Mouse (Mus musculus): ENCODE data around the gene Pold2.
"Not testable (repeated sequence)": the region's sequence is repeated elsewhere in the genome, so short reads cannot be mapped to it uniquely, and the experiment has no call there.

The Pold2 gene

DNA sequence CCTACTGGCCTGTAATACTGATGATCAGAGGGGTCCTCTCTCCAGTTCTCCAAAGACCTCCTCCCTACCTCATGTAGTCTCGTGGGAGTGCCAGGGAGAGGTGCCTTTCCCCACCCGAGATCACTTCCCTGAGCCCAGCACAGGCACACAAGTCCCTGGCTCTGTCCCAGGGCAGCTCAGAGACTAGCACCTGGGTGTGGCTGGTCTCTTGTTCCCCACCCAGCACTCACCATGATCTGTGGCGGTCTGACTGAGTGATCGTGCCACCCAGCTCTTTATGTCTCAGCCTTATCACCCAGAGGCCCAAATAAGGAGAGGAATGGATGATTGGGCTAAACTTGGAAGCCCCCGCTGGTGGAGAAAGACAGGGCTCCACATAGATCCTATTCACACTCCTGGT is 20.4 kb upstream of the Pold2 start, which contains the start of gene Myl7:
Gene Myl7 (minus strand): TSS at position 252 of the 400 bp plus-strand sequence.
- in situ Hi-C loops (cut with MboI, MseI) = no loop called here

DNA sequence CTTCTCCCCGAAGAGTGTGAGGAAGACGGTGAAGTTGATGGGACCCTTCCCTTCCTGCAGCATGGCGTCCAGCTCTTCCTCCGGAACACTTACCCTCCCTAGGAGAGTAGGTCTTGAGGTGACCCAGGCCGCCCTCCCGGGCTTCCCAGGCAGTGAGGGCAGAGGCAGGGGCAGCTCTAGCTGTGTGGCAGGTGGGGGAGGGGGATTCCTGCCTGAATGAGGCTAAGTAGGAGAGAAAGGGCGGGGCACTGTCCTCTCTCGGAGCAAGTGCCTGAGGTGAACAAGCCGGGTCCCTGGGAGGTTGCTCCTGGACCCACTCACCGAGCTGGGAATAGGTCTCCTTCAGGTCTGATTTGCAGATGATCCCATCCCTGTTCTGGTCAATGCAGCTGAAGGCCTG is 19.7 kb upstream of the Pold2 start:
- in situ Hi-C loops (cut with MboI, MseI) = no loop called here

DNA sequence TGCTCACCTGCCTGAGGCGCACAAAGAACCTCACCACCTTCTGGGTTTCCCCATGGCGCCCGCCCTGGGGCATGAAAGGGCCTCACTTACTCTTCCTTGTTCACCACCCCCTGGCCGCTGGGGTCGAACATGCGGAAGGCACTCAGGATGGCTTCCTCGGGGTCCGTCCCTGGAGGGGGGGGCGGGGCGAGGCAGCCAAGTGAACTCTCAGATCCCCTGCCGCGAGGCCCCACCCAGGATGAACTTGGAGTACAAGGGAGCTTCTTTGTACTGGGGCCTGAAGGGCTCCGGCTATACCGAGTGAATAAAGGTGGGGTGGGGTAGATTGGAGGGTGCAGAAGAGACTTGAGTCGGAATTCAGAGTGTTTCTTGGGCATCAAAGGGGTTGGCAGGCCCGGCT is 19.1 kb upstream of the Pold2 start:
- in situ Hi-C loops (cut with MboI, MseI) = no loop called here

DNA sequence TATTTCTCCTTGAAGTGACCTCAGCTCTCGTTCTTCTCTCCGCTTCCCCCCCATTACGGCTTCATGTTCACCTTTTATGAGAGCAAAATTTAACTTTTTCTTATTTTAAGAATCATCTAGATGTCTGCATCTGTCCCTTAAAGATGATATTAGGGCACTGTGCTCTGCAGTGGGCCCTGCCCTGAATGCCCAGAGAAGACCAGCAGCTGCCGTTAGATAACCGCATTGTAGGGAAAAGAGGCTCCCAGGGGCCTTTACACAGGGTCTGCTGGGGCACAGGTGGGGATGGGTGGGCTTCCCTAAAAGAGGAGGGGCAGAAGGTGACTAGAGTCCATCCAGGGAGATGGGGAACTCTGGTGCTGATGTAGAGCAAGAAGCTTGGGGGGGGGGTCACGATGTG is 15.7 kb upstream of the Pold2 start:
- in situ Hi-C loops (cut with MboI, MseI) = no loop called here

DNA sequence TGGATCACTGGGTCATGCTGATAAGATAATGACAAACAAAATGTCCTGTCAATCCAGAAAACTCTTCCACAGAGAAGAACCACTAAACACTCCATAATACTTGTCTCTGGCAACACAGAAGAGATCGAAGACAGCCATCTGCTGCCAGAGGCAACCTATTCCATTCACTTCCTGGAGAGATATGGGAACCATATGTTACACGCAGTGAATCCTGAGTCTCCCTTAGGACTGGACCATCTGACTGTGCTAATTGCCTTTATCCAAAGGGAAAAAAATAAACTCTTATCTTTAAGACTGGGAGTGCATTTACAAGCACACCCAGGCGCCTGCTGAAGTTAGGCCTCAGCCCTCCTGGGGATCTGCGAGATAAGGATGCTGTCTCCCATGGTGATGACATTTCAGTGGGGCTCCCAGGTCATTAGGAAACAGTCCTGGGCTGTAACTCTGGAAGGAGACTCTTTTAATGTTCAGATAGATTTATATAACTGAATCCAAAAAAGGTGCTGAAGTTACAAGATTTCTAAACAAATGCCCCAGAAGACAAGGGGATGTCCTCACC is 14.8 kb upstream of the Pold2 start:
- in situ Hi-C loops (cut with MboI, MseI) = no loop called here

DNA sequence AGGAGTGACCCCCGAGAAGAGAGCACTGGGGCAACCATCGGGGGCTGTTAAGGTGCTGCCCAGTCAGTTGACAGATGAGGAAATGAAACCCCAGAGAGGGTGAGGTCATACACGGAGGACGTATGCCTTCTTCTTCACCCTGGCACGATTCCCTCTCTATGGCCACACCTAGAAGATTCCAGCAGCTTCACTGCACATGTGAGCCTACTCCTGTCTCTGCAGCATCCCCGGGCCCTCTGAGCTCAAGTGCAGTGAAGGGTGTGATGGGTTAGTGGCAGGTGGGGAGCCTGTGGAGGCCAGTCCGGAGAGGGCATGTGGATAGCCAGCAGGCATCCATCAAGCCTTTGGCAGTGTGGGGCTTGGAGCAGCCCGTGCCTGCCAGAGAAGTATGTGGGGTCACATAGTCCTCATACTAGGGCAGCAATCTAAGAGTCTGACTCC is 14.1 kb upstream of the Pold2 start:
- in situ Hi-C loops (cut with MboI, MseI) = no loop called here

DNA sequence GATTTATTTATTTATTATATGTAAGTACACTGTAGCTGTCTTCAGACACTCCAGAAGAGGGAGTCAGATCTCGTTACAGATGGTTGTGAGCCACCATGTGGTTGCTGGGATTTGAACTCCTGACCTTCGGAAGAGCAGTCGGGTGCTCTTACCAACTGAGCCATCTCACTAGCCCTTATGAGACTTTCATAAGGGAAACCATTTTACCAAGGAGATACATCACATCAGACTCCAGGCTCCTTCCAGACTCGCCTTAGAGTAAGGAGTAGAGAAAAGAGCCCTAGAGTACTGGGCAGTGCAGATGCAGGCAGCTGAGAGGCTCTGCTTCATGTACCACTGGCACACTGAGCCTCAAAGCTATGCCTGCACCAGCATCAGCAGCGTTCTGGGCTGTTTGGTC is 10.5 kb upstream of the Pold2 start:
- in situ Hi-C loops (cut with MboI, MseI) = not testable (repeated sequence)

DNA sequence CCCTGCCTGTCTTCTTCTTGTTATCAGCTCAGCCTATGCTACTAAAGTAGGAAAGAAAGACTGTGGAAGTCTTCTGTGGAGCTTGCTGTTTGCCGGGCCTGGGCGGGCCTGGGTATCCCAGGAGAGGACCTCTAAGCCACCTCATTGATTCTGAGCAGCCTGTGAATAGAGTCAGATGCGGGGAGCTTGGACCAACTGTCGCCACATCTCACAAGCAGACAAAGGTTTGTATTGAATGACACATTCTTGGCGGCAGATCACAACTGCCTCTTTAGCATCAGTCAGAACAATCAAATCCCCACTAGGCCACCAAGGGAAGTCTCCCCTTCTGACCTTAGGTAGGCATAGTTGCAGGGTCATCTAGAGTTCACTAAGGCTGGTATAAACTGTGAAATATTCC is 9.2 kb upstream of the Pold2 start:
- in situ Hi-C loops (cut with MboI, MseI) = no loop called here

DNA sequence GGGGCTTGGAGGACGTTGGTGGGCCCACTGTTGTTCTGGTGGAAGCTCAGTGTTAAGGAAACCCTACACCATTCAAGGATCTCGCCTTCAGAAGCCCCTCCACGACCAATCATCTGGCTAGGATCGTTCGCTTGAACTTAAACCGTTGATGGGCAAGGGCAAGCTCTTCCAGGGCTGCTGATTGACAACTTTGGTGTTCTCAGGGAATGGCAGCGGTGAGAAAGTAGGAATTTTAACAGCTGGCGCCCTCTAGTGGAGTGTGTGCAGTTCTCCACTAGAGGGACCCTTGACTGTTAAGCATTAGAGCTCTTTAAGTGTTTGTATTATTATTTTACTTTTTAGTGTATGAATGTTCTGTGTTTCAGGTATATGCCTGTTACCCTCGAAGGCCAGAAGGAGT is 8.1 kb upstream of the Pold2 start:
- in situ Hi-C loops (cut with MboI, MseI) = no loop called here

DNA sequence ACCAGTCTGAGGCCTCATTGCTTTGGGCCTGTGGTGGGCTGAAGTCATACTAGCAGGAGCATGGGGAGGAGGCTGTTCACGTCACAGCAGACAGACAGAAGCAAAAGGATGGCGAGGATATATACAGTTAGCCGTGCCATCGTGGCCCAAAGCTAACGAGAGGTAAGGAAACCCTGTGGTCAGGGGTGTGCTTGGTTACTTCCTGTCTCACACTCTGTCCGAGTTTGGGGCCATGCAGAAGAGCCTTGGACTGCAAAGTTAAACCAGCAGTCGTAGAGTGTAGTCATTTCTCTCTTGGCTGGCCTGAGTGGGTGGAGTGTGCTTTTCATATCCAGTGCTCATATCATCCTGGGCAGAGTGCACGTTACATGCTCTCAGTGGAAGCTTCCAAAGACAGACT is 4.4 kb upstream of the Pold2 start:
- in situ Hi-C loops (cut with MboI, MseI) = no loop called here

DNA sequence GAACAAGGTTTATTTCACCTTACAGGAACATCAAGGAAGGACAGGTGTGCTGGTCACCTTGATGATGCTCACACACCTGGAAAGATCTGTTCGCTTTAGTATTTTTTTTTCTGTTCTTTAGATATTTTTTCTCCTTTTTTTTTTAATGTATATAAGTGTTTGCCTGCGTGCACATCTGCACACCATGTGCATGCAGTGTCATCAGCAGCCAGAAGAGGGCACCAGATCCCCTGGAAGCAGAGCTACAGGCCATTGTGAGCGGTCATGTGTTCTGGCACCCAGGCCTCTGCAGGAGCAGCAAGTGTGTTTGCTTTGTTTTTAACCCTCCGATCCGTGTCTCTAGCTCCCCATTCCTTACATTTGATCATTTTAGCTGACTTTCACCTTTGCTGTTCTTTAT is 1.8 kb upstream of the Pold2 start:
- in situ Hi-C loops (cut with MboI, MseI) = no loop called here

DNA sequence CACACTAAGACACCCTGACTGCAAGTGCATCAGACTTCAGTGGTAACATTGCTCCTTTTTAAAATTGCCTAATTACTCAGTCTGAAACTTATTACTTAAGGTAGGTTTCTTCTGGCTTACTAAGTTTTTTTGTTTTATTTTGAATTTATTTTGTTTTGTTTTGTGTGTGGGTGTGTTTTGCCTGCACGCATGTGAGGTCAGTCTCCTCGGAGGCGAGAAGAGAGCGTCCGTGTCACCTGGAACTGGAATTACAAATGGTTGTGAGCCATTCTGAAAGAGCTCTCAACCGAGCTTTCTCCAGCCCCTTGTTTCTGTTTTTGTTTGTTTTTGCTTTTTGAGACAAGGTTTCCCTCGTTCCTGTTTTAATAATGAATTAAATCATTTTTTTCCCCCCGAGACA is 569 bp upstream of the Pold2 start:
- in situ Hi-C loops (cut with MboI, MseI) = no loop called here

DNA sequence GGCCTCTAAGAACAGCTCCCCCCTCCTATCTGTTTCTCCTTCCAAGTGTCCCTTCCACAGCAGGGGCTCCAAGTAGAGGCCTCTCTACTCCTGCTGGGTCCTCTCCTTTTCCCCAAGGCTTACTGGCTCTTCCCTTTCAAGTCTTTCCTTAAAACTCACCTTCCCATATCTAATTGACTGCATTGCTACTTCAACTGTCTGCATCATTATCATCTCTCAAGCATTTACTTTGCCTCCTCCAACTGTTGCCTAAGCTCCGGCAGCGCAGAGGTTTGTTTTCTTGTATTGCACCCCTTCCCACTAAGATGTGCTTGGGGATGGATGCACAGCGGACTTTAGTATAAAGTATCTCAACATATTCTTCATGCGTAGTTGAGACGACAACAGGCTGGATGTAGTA is 671 bp downstream of the Pold2 start:
- in situ Hi-C loops (cut with MboI, MseI) = no loop called here

DNA sequence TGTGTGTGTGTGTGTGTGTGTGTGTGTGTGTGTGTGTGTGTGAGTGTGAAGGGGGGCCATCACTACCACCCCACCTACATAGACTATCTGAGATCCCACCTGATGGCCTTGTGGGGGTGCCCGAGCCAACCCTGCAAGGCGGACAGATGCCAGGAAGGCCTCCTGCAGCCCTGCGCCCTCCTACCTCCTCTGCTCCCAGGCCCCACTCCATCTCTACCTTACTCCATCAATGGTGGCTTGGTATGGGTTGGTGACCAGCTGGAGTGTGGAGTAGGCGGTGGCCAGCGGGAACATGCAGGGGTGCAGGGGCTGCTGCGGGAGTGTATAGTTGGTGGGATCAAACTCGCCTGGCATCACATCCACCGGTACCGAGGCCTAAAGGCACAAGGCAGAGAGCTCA is 4.9 kb downstream of the Pold2 start:
- in situ Hi-C loops (cut with MboI, MseI) = no loop called here

DNA sequence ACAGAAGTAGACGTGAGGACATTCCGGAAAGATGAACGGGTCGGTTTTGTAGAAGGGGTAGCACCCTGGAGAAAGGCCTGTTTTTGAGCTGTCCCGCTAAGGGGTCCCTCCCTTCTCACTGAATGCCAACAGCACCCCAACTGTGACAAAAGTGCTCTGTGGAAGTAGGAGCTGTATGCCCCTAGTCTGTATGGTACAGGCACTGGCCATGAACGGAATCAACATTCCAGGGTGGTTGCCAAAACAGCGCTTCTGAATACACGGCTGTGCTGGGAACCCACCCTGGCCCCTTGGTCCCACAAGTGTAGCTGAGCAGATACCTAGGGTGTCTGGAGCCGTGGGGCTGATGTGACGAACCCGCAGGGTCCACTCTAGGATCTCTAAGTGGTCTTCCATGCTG is 5.4 kb downstream of the Pold2 start:
- in situ Hi-C loops (cut with MboI, MseI) = no loop called here

DNA sequence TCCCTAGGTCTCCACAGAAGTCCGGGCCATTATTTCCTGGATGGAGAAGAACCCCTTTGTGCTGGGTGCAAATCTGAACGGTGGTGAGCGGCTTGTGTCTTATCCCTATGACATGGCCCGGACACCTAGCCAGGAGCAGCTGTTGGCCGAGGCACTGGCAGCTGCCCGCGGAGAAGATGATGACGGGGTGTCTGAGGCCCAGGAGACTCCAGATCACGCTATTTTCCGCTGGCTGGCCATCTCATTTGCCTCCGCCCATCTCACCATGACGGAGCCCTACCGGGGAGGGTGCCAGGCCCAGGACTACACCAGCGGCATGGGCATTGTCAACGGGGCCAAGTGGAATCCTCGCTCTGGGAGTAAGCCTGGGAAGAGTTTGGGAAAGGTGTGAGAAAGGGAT is 8.0 kb downstream of the Pold2 start:
- in situ Hi-C loops (cut with MboI, MseI) = no loop called here

DNA sequence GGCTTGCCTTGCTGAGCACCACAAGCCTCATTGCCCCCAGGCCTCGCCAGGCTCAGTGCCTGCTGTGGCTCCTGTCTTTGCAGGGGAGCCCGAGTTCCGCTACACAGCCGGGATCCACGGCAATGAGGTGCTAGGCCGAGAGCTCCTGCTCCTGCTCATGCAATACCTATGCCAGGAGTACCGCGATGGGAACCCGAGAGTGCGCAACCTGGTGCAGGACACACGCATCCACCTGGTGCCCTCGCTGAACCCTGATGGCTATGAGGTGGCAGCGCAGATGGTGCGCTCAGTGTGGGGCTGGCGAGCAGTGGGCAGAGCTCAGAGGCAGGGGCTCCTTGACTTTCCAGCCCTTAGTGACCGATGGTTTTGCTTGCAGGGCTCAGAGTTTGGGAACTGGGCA is 8.8 kb downstream of the Pold2 start:
- in situ Hi-C loops (cut with MboI, MseI) = no loop called here

DNA sequence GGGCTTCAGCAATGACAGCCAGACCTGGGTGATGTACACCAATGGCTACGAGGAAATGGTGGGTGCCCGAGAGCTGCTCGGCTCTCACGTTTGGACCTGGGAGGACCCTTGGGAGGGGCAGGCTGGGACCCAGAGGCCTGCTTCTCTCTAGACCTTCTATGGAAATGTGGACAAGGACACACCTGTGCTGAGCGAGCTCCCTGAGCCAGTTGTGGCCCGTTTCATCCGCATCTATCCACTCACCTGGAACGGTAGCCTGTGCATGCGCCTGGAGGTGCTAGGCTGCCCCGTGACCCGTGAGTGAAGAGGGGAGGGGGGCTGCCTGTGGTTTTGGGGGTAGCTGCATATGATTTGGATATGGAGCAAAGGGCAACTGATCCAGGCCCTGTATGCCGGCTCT is 9.8 kb downstream of the Pold2 start:
- in situ Hi-C loops (cut with MboI, MseI) = no loop called here

DNA sequence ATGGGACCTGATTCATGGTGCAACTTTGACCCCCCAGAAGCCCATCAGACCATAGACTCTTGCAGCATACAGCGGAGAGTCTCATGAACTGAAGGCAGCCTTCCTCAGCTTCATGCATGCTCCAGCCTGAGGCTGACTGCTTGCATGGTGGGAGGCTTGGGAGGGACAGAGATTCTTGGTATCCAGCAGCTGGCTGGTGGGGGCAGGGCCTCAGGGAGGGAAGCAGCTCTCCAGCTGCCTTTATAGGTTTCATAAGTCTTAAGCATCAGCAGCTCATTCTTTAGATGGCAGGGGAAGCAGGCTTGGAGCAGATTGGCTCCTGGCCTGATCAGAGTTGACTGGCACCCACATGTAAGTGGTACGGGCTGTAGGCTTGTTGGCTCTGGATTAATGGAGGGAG is 10.9 kb downstream of the Pold2 start:
- in situ Hi-C loops (cut with MboI, MseI) = no loop called here

DNA sequence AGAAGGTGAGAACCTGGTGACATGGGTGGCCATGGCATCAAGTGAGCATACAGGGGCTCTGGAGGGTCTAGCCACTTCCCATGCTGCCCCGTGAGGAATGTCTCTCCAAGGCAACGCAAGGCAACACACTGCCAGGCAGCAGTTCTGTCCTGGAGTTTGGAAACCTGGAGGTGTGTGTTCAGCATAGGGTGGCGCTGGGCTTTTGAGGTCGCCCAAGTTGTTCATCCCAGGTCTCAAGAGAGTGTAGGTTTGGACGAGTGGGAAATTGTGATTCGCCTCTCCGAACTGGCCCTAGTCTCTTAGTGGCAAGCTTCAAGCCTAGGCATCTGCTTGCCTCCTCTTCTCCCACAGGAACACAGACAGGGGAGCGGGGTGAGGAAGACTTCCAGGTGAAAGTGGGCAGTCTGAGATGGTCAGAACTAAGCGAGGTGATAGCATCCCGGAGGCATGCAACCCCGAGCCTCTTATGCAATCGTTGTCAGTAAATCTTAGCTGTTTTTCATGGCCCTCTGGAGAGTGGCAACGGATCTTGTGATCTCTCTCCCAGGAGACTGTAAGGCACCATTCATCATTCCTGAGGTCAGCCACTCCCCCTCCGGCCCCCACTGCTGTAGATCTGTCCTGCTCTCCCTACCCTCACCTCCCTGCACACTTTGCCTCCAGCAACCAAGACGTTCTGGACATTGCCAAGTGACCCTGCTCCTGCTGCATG is 15.5 kb downstream of the Pold2 start:
- in situ Hi-C loops (cut with MboI, MseI) = no loop called here

DNA sequence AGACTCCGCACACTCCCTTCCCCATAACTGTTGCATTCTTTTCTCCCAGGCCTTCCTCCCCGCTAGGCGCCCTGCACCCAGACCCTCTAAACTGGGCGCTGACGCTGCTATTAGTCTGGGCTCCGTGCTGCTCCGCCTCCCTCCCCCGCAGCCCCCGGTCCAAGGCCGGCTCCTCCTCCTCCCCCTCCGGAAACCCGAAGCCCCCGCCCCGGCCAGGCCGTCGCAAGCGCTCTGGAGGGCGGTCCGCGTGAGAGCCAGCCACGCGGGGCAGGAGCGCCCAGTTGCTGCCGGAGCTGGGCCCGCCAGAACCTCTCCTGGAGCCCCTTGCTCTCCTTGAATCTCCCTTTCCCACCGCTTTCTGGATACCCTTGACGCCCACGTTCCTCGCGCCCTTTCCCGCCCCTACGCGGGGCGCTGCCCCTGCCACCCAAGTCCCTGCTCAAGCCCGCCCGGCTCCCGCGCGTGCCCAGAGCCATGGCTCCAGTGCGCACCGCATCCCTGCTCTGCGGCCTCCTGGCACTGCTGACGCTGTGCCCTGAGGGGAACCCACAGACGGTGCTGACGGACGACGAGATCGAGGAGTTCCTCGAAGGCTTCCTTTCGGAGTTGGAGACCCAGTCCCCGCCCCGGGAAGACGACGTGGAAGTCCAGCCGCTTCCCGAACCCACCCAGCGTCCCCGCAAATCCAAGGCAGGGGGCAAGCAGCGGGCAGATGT is 16.3 kb downstream of the Pold2 start, which contains the start of gene Aebp1:
Gene Aebp1 (plus strand): TSS at position 270 of the 716 bp plus-strand sequence.
- in situ Hi-C loops (cut with MboI, MseI) = no loop called here

DNA sequence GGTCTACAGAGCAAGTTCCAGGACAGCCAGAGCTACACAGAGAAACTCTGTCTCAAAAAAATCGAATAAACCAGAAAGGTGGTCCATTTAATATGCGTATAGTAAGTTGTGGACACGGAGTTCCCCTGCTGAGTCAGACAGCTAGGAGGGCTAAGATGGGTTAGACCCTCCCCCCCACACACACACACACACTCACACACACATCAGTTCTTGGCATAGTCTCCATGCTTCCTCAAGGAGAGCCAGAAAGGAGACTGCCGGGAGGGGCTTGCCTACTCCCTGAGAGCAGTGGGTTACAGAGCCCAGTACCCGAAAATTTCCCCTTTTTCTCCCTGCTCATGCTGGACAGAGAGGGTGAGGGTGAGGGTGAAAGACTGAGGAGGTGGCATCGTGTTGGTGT is 17.5 kb downstream of the Pold2 start:
- in situ Hi-C loops (cut with MboI, MseI) = no loop called here

Measured in T-helper 2 cell (primary cell).